12 mouse cellular contexts compared by ENCODE assay signal in the genomic region with DNA sequence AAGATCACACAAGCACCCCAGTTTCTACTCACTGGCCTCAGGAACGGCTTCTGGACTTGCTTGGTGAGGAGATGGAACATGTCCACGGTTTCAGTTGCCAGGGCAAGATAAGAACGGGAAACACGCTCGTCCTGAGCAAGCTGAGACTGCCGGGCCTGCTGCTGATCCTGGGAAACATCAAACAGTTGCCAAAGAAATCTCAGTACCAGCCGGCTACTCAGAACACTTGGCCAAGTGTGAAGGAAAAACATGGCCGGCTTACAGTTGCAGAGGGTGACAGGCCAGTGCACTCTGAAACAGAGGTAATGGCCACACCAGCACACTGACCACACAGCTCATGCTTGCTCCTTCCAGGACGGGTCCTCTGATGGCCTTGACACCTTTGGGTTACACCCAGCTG. TPM values are rescaled to one million over a fixed set of nuclear protein-coding genes. Genes with fewer than 3 reads are reported as not detected.
A peak's percentile ranks its signal among the peaks of the same experiment; 100 is the strongest.
DNase-seq lines count a peak whose midpoint lies in the region; ATAC-seq lines count a peak whose summit lies in the region.
"Had no signal": no experiment of that assay in that cellular context is flagged by ENCODE, and none has a peak within 500 bp of the region (broad histone marks: within the 10 kb centered on the region; RNA-seq: fewer than 3 reads in every experiment).

No protein-coding gene starts in this region.

- DNase-seq in gastrocnemius, adult 18-20 months (ENCODE audit: low spot score), result peak; percentile 55
- DNase-seq in gastrocnemius, postnatal 10 days, result no peak
- peak; percentile 36 to 50 for DNase-seq in cerebellum, postnatal 14 days
- DNase-seq in heart, adult 9 months (ENCODE audit: low spot score in 2 of 2), result peak; percentile 53 to 58
- DNase-seq in heart, postnatal 4 days, result peak; percentile 30
- DNase-seq in spleen, postnatal 36 days (ENCODE audit: low spot score in 2 of 2), result no peak
- no peak for DNase-seq in retina, postnatal 1 day
- DNase-seq: B cell, adult 2 months; embryo, embryonic 11 days; kidney, adult 11 months had no signal

- ATAC-seq in granulocyte monocyte progenitor cell, adult 5-6 weeks (replicated peaks; ENCODE audit: poor library complexity, severe bottlenecking), result no peak
- ATAC-seq: midbrain, embryonic 15.5 days had no signal

RNA-seq across cellular contexts. Expression of a gene that starts 29.9 kb away (rescaled TPM):
- 100 to 1,000 TPM; 255 to 285 TPM for total RNA-seq in gastrocnemius, adult 18-20 months (2021)
- total RNA-seq in gastrocnemius, postnatal 10 days (2021), result 100 to 1,000 TPM; 245 to 257 TPM
- 100 to 1,000 TPM; 139 to 143 TPM for total RNA-seq in heart, postnatal 4 days (2021)
- total RNA-seq in granulocyte monocyte progenitor cell, adult 5-6 weeks (2014; fragmentation: Nextera tagmentation), result 15.2 and 24.2 TPM in 2 replicates
- total RNA-seq in granulocyte monocyte progenitor cell, adult 5-6 weeks (2017), result 25.5 and 26.3 TPM in 2 replicates

Comparison
In these comparisons a context has a peak if more than half of its experiments do, and no peak if none do; other contexts are left out.
1. DNase-seq: peak in gastrocnemius, adult 18-20 months (single experiment), cerebellum, postnatal 14 days (2 of 2), heart, adult 9 months (2 of 2) and heart, postnatal 4 days (single experiment); none in gastrocnemius, postnatal 10 days (single experiment), spleen, postnatal 36 days (0 of 2) and retina, postnatal 1 day (single experiment).
2. RNA of a gene that starts 29.9 kb away (total RNA-seq): 255 to 285 TPM in gastrocnemius, adult 18-20 months, 245 to 257 TPM in gastrocnemius, postnatal 10 days and 139 to 143 TPM in heart, postnatal 4 days; 15.2 to 26.3 TPM in granulocyte monocyte progenitor cell, adult 5-6 weeks; every median in the first group is over 4 times any median in the second.